Mouse (Mus musculus): ENCODE data around the gene Stard13. TPM values are rescaled to one million over a fixed set of nuclear protein-coding genes. Genes with fewer than 3 reads are reported as not detected.

Stard13 gene
- polyA plus RNA-seq, 1 experiment = 4.9 TPM

- WGBS = 76% methylated on average over 4 of the region's 4 CpGs
Observed at GRCm38 (mm10) chr5:151026069-151026468, 207.6 kb downstream of the Stard13 start.

GRCm38 (mm10) chr5:151024483-151024882 lies 209.2 kb downstream of the Stard13 start:
- Histone ChIP-seq H3K4me3 (ENCODE audit: low read depth, low read length) (no peak overlapping the region), H3K36me3 (ENCODE audit: control insufficient read depth, insufficient read depth, low read length) (no peaks in the 10 kb centered on the region), H3K27ac (ENCODE audit: insufficient read depth, low read depth, low read length) (no peak overlapping the region), H3K27me3 (ENCODE audit: control insufficient read depth, insufficient read depth, low read length) (no peaks in the 10 kb centered on the region), H3K4me1 (ENCODE audit: control insufficient read depth, insufficient read depth, insufficient read length, low read length) (peaks cover 2% of the 10 kb centered on the region)
- TF ChIP-seq CTCF (IDR thresholded peaks at IDR 0.05; ENCODE audit: extremely low read depth, insufficient read length, insufficient replicate concordance, low read depth, low read length) (no peak), POLR2A (IDR thresholded peaks at IDR 0.05; ENCODE audit: low read depth, low read length) (no peak)
- 67% methylated on average over 2 of the region's 2 CpGs for WGBS

More at GRCm38 (mm10) chr5:151026069-151026468, 207.6 kb downstream of the Stard13 start:
- Histone ChIP-seq H3K4me3 (ENCODE audit: low read depth, low read length) (no peak overlapping the region), H3K27me3 (ENCODE audit: control insufficient read depth, insufficient read depth, low read length) (no peaks in the 10 kb centered on the region), H3K36me3 (ENCODE audit: control insufficient read depth, insufficient read depth, low read length) (no peaks in the 10 kb centered on the region), H3K4me1 (ENCODE audit: control insufficient read depth, insufficient read depth, insufficient read length, low read length) (no peaks in the 10 kb centered on the region), H3K27ac (ENCODE audit: insufficient read depth, low read depth, low read length) (no peak overlapping the region)
- TF ChIP-seq CTCF (IDR thresholded peaks at IDR 0.05; ENCODE audit: extremely low read depth, insufficient read length, insufficient replicate concordance, low read depth, low read length) (no peak), POLR2A (IDR thresholded peaks at IDR 0.05; ENCODE audit: low read depth, low read length) (no peak)

- H3K4me1 ChIP-seq (ENCODE audit: control insufficient read depth, insufficient read depth, insufficient read length, low read length) = peaks cover 2% of the 10 kb centered on the region
- no peaks in the 10 kb centered on the region for H3K27me3 ChIP-seq (ENCODE audit: control insufficient read depth, insufficient read depth, low read length)
- no peak overlapping the region for H3K4me3 ChIP-seq (ENCODE audit: low read depth, low read length)
- no peak overlapping the region for H3K27ac ChIP-seq (ENCODE audit: insufficient read depth, low read depth, low read length)
- H3K36me3 ChIP-seq (ENCODE audit: control insufficient read depth, insufficient read depth, low read length) = no peaks in the 10 kb centered on the region
- 66% methylated on average over 8 of the region's 8 CpGs for WGBS
- TF ChIP-seq CTCF (IDR thresholded peaks at IDR 0.05; ENCODE audit: extremely low read depth, insufficient read length, insufficient replicate concordance, low read depth, low read length) (no peak), POLR2A (IDR thresholded peaks at IDR 0.05; ENCODE audit: low read depth, low read length) (no peak)
Observed at GRCm38 (mm10) chr5:151023461-151023860, 210.2 kb downstream of the Stard13 start.

DNA sequence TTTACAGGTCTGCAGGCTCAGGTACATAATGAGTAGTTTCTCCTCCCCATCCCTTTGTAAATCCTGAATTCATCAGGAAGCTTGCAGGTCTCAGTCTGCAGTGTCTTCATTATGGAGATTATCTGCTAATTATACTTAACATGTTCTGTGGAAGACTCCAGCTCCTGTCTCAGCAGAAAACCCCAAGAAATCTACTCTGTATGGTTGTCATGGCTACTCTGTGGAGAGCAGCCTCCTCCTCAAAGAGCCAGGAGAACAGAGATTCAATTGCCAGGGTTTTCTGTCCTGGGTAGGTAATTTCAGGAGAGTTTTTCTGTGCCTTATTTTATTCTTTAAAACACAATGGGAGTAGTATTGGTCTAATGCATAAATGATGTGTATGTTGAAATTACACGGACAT lies 210.7 kb downstream of the Stard13 start:
- 69% methylated on average over 1 of the region's 1 CpGs for WGBS

GRCm38 (mm10) chr5:151022026-151022425 lies 211.6 kb downstream of the Stard13 start:
- TF ChIP-seq CTCF (IDR thresholded peaks at IDR 0.05; ENCODE audit: extremely low read depth, insufficient read length, insufficient replicate concordance, low read depth, low read length) = no peak
- TF ChIP-seq POLR2A (IDR thresholded peaks at IDR 0.05; ENCODE audit: low read depth, low read length) = no peak
- H3K27ac ChIP-seq (ENCODE audit: insufficient read depth, low read depth, low read length) = no peak overlapping the region
- 85% methylated on average over 7 of the region's 7 CpGs for WGBS
- H3K4me3 ChIP-seq (ENCODE audit: low read depth, low read length) = no peak overlapping the region
- H3K36me3 ChIP-seq (ENCODE audit: control insufficient read depth, insufficient read depth, low read length) = no peaks in the 10 kb centered on the region
- peaks cover 2% of the 10 kb centered on the region for H3K4me1 ChIP-seq (ENCODE audit: control insufficient read depth, insufficient read depth, insufficient read length, low read length)
- no peaks in the 10 kb centered on the region for H3K27me3 ChIP-seq (ENCODE audit: control insufficient read depth, insufficient read depth, low read length)

More for the DNA sequence above, 210.7 kb downstream of the Stard13 start:
- no peaks in the 10 kb centered on the region for H3K27me3 ChIP-seq (ENCODE audit: control insufficient read depth, insufficient read depth, low read length)
- no peaks in the 10 kb centered on the region for H3K36me3 ChIP-seq (ENCODE audit: control insufficient read depth, insufficient read depth, low read length)
- TF ChIP-seq CTCF (IDR thresholded peaks at IDR 0.05; ENCODE audit: extremely low read depth, insufficient read length, insufficient replicate concordance, low read depth, low read length) (no peak), POLR2A (IDR thresholded peaks at IDR 0.05; ENCODE audit: low read depth, low read length) (no peak)
- peaks cover 2% of the 10 kb centered on the region for H3K4me1 ChIP-seq (ENCODE audit: control insufficient read depth, insufficient read depth, insufficient read length, low read length)
- no peak overlapping the region for H3K4me3 ChIP-seq (ENCODE audit: low read depth, low read length)
- H3K27ac ChIP-seq (ENCODE audit: insufficient read depth, low read depth, low read length) = no peak overlapping the region

GRCm38 (mm10) chr5:151020831-151021230 lies 212.8 kb downstream of the Stard13 start:
- WGBS = 82% methylated on average over 14 of the region's 14 CpGs
- no peaks in the 10 kb centered on the region for H3K36me3 ChIP-seq (ENCODE audit: control insufficient read depth, insufficient read depth, low read length)
- no peak overlapping the region for H3K27ac ChIP-seq (ENCODE audit: insufficient read depth, low read depth, low read length)
- no peaks in the 10 kb centered on the region for H3K27me3 ChIP-seq (ENCODE audit: control insufficient read depth, insufficient read depth, low read length)
- H3K4me3 ChIP-seq (ENCODE audit: low read depth, low read length) = no peak overlapping the region
- TF ChIP-seq POLR2A (IDR thresholded peaks at IDR 0.05; ENCODE audit: low read depth, low read length) (no peak), CTCF (IDR thresholded peaks at IDR 0.05; ENCODE audit: extremely low read depth, insufficient read length, insufficient replicate concordance, low read depth, low read length) (no peak)
- peaks cover 2% of the 10 kb centered on the region for H3K4me1 ChIP-seq (ENCODE audit: control insufficient read depth, insufficient read depth, insufficient read length, low read length)

- Histone ChIP-seq H3K4me3 (ENCODE audit: low read depth, low read length) (no peak overlapping the region), H3K27ac (ENCODE audit: insufficient read depth, low read depth, low read length) (no peak overlapping the region), H3K27me3 (ENCODE audit: control insufficient read depth, insufficient read depth, low read length) (no peaks in the 10 kb centered on the region), H3K36me3 (ENCODE audit: control insufficient read depth, insufficient read depth, low read length) (no peaks in the 10 kb centered on the region), H3K4me1 (ENCODE audit: control insufficient read depth, insufficient read depth, insufficient read length, low read length) (peaks cover 2% of the 10 kb centered on the region)
- no peak for TF ChIP-seq POLR2A (IDR thresholded peaks at IDR 0.05; ENCODE audit: low read depth, low read length)
- TF ChIP-seq CTCF (IDR thresholded peaks at IDR 0.05; ENCODE audit: extremely low read depth, insufficient read length, insufficient replicate concordance, low read depth, low read length) = no peak
- WGBS = 75% methylated on average over 13 of the region's 13 CpGs
Observed at GRCm38 (mm10) chr5:151020031-151020820, 213.4 kb downstream of the Stard13 start.
